Mouse (Mus musculus): Measurements from ENCODE around the gene Pdcd11. TPM values are rescaled to one million over a fixed set of nuclear protein-coding genes. Genes with fewer than 3 reads are reported as not detected.

The Pdcd11 gene
- polyA plus RNA-seq, 1 experiment from 2014 or later: 9.3 TPM

- H3K36me3 ChIP-seq: no peaks in the 10 kb centered on the region
- H3K9ac ChIP-seq: no peak within 1 kb of the TSS
- H3K4me2 ChIP-seq (replicated peaks): no peak within 1 kb of the TSS
- H3K9me3 ChIP-seq: no peaks in the 10 kb centered on the region
- WGBS: 79% methylated on average over 11 of the region's 11 CpGs
- no peak for ATAC-seq
- H3K4me1 ChIP-seq (replicated peaks): no peaks in the 10 kb centered on the region
- no peak within 1 kb of the TSS for H3K4me3 ChIP-seq (replicated peaks)
- no peak within 1 kb of the TSS for H3K27ac ChIP-seq
- no peaks in the 10 kb centered on the region for H3K27me3 ChIP-seq (replicated peaks)
Measured at GRCm38 (mm10) chr19:47157664-47158063, 67.1 kb downstream of the Pdcd11 start, which contains the start of gene Calhm3. Gene Calhm3 (minus strand): TSS chr19:47157764.

GRCm38 (mm10) chr19:47161669-47162068, 71.1 kb downstream of the Pdcd11 start:
- ATAC-seq: no peak

GRCm38 (mm10) chr19:47163176-47163744, 72.7 kb downstream of the Pdcd11 start:
- Histone ChIP-seq H3K27ac (no peak overlapping the region), H3K9ac (no peak overlapping the region), H3K36me3 (no peaks in the 10 kb centered on the region), H3K4me3 (replicated peaks) (no peak overlapping the region), H3K4me2 (replicated peaks) (no peak overlapping the region), H3K4me1 (replicated peaks) (peaks cover 5% of the 10 kb centered on the region; the same call in 1 of the 2 replicates), H3K27me3 (replicated peaks) (no peaks in the 10 kb centered on the region), H3K9me3 (no peaks in the 10 kb centered on the region)
- 88% methylated on average over 6 of the region's 6 CpGs for WGBS
- ATAC-seq: no peak

More at GRCm38 (mm10) chr19:47161669-47162068, 71.1 kb downstream of the Pdcd11 start:
- H3K27ac ChIP-seq: no peak overlapping the region
- H3K9me3 ChIP-seq: no peaks in the 10 kb centered on the region
- H3K9ac ChIP-seq: no peak overlapping the region
- 67% methylated on average over 4 of the region's 4 CpGs for WGBS
- no peak overlapping the region for H3K4me3 ChIP-seq (replicated peaks)
- H3K36me3 ChIP-seq: no peaks in the 10 kb centered on the region
- H3K27me3 ChIP-seq (replicated peaks): no peaks in the 10 kb centered on the region
- H3K4me1 ChIP-seq (replicated peaks): no peaks in the 10 kb centered on the region
- no peak overlapping the region for H3K4me2 ChIP-seq (replicated peaks)

- Histone ChIP-seq H3K36me3 (no peaks in the 10 kb centered on the region), H3K9me3 (no peaks in the 10 kb centered on the region), H3K4me3 (replicated peaks) (no peak overlapping the region), H3K4me1 (replicated peaks) (peaks cover 10% of the 10 kb centered on the region), H3K4me2 (replicated peaks) (no peak overlapping the region), H3K27ac (no peak overlapping the region), H3K27me3 (replicated peaks) (no peaks in the 10 kb centered on the region), H3K9ac (no peak overlapping the region)
- 44% methylated on average over 3 of the region's 3 CpGs for WGBS
- ATAC-seq: no peak
Measured at GRCm38 (mm10) chr19:47166758-47167157, 76.2 kb downstream of the Pdcd11 start.

GRCm38 (mm10) chr19:47167617-47168214, 77.1 kb downstream of the Pdcd11 start:
- Histone ChIP-seq H3K4me2 (replicated peaks) (peak overlapping the region; percentile 54; the same call in 1 of the 2 replicates), H3K4me3 (replicated peaks) (no peak overlapping the region), H3K27ac (no peak overlapping the region), H3K36me3 (no peaks in the 10 kb centered on the region), H3K27me3 (replicated peaks) (no peaks in the 10 kb centered on the region), H3K9me3 (no peaks in the 10 kb centered on the region), H3K9ac (no peak overlapping the region), H3K4me1 (replicated peaks) (peaks cover 10% of the 10 kb centered on the region)
- WGBS: 55% methylated on average over 7 of the region's 7 CpGs
- no peak for ATAC-seq

- H3K9ac ChIP-seq: no peak overlapping the region
- no peaks in the 10 kb centered on the region for H3K27me3 ChIP-seq (replicated peaks)
- no peak overlapping the region for H3K27ac ChIP-seq
- H3K4me2 ChIP-seq (replicated peaks): peak overlapping the region; percentile 54
- H3K4me1 ChIP-seq (replicated peaks): peaks cover 10% of the 10 kb centered on the region
- peak overlapping the region; percentile 19 for H3K4me3 ChIP-seq (replicated peaks)
- ATAC-seq: peak; percentile 53; the same call in 1 of the 2 replicates
- no peaks in the 10 kb centered on the region for H3K9me3 ChIP-seq
- H3K36me3 ChIP-seq: no peaks in the 10 kb centered on the region
- 11% methylated on average over 13 of the region's 13 CpGs for WGBS
Measured at GRCm38 (mm10) chr19:47168223-47168622, 77.7 kb downstream of the Pdcd11 start.

GRCm38 (mm10) chr19:47168793-47169412, 78.3 kb downstream of the Pdcd11 start:
- peak; percentile 63 for ATAC-seq
- H3K27ac ChIP-seq: no peak overlapping the region
- peak overlapping the region; percentile 54 for H3K4me2 ChIP-seq (replicated peaks)
- no peaks in the 10 kb centered on the region for H3K36me3 ChIP-seq
- peaks cover 10% of the 10 kb centered on the region for H3K4me1 ChIP-seq (replicated peaks)
- 22% methylated on average over 11 of the region's 11 CpGs for WGBS
- H3K9ac ChIP-seq: no peak overlapping the region
- H3K9me3 ChIP-seq: no peaks in the 10 kb centered on the region
- no peaks in the 10 kb centered on the region for H3K27me3 ChIP-seq (replicated peaks)
- no peak overlapping the region for H3K4me3 ChIP-seq (replicated peaks)

GRCm38 (mm10) chr19:47174515-47174914, 83.9 kb downstream of the Pdcd11 start:
- Histone ChIP-seq H3K4me1 (replicated peaks) (peaks cover 8% of the 10 kb centered on the region), H3K4me3 (replicated peaks) (no peak overlapping the region), H3K36me3 (no peaks in the 10 kb centered on the region), H3K27ac (no peak overlapping the region), H3K4me2 (replicated peaks) (no peak overlapping the region), H3K9me3 (no peaks in the 10 kb centered on the region), H3K9ac (no peak overlapping the region), H3K27me3 (replicated peaks) (peaks cover 6% of the 10 kb centered on the region)
- WGBS: 54% methylated on average over 3 of the region's 3 CpGs
- no peak for ATAC-seq

- H3K4me2 ChIP-seq (replicated peaks): no peak overlapping the region
- H3K27ac ChIP-seq: no peak overlapping the region
- H3K4me3 ChIP-seq (replicated peaks): no peak overlapping the region
- 62% methylated on average over 2 of the region's 2 CpGs for WGBS
- H3K36me3 ChIP-seq: no peaks in the 10 kb centered on the region
- peaks cover 13% of the 10 kb centered on the region for H3K27me3 ChIP-seq (replicated peaks)
- H3K9me3 ChIP-seq: no peaks in the 10 kb centered on the region
- ATAC-seq: no peak
- peaks cover 9% of the 10 kb centered on the region for H3K4me1 ChIP-seq (replicated peaks)
- H3K9ac ChIP-seq: no peak overlapping the region
Measured at GRCm38 (mm10) chr19:47175472-47175871, 84.9 kb downstream of the Pdcd11 start.

GRCm38 (mm10) chr19:47176916-47177505, 86.4 kb downstream of the Pdcd11 start:
- no peak overlapping the region for H3K9ac ChIP-seq
- 69% methylated on average over 2 of the region's 2 CpGs for WGBS
- no peak overlapping the region for H3K27ac ChIP-seq
- H3K4me3 ChIP-seq (replicated peaks): no peak overlapping the region
- H3K27me3 ChIP-seq (replicated peaks): peaks cover 13% of the 10 kb centered on the region
- H3K9me3 ChIP-seq: no peaks in the 10 kb centered on the region
- H3K36me3 ChIP-seq: no peaks in the 10 kb centered on the region
- no peak overlapping the region for H3K4me2 ChIP-seq (replicated peaks)
- no peak for ATAC-seq
- H3K4me1 ChIP-seq (replicated peaks): peaks cover 9% of the 10 kb centered on the region

- no peak overlapping the region for H3K9ac ChIP-seq
- H3K27me3 ChIP-seq (replicated peaks): peaks cover 13% of the 10 kb centered on the region
- H3K4me1 ChIP-seq (replicated peaks): peaks cover 9% of the 10 kb centered on the region
- peak overlapping the region; percentile 74; the same call in 1 of the 2 replicates for H3K4me3 ChIP-seq (replicated peaks)
- WGBS: 20% methylated on average over 10 of the region's 10 CpGs
- ATAC-seq: peak; percentile 66; the same call in 1 of the 2 replicates
- H3K27ac ChIP-seq: no peak overlapping the region
- peak overlapping the region; percentile 100 for H3K4me2 ChIP-seq (replicated peaks)
- H3K9me3 ChIP-seq: no peaks in the 10 kb centered on the region
- H3K36me3 ChIP-seq: no peaks in the 10 kb centered on the region
Measured at GRCm38 (mm10) chr19:47178001-47178400, 87.4 kb downstream of the Pdcd11 start.
